Mouse (Mus musculus) urinary bladder, postnatal 14 days (tissue): ENCODE measurements around the gene Gapt.

Source experiments
- DNase-seq: peaks from one replicate; pipeline ENCODE4 v3.0.0; 2021; ENCODE audit warnings: low spot score

Gapt gene

GRCm38 (mm10) chr13:110346707-110347106 lies 10.3 kb downstream of the Gapt start:
- DNase-seq, result no peak

DNA sequence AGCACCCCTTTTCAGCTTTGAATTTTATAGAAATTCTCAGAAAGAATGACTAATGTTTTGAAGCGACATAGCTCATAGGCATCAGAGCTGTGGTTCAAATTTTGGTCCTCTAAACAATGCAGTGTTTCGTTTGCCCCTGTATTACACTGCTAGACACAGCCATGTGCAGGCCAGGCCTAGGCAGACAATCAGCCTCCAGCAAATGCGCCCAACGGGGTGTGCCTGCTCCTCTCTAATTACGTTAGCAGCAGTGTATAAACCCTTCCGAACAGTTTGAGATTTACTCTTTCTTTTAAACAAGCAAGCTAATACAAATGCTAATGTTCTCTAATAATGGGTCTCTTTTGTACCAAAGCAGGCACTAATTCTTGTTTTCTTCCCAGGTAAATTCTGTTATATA lies 14.4 kb downstream of the Gapt start:
- no peak for DNase-seq

GRCm38 (mm10) chr13:110332958-110333597 lies 23.9 kb downstream of the Gapt start:
- no peak for DNase-seq

- no peak for DNase-seq
Measured at GRCm38 (mm10) chr13:110318746-110319145, 38.3 kb downstream of the Gapt start.

DNA sequence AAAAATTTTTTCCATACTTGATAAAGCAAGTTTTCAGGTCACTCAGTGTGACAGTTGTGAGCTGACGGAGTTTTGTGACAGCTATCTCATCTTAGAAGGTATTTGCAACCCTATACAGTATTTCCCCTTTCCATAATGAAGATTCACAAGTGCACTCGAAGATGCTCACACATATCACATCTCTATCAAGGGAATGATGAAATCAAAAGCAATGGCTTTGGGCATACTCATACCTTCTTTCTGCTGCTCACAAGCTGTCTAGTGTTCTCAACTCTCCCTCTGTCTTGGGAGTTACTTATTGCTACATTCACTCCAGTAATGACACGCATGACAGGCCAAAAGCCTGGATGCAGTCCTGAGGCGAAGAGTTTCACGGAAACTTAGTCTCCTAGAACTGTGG lies 49.8 kb downstream of the Gapt start:
- no peak for DNase-seq
